Mouse (Mus musculus) layer of hippocampus, adult 9-10 months (tissue): ENCODE measurements around the gene Cd28.

ENCODE experiments used
- DNase-seq: peaks from one replicate; pipeline ENCODE4 v3.0.0; 2022; ENCODE audit warnings: low spot score

The Cd28 gene

GRCm38 (mm10) chr1:60750201-60750765, 33.7 kb downstream of the Cd28 start:
- DNase-seq: no peak

- DNase-seq: no peak
Observed at GRCm38 (mm10) chr1:60751011-60751410, 34.4 kb downstream of the Cd28 start.

DNA sequence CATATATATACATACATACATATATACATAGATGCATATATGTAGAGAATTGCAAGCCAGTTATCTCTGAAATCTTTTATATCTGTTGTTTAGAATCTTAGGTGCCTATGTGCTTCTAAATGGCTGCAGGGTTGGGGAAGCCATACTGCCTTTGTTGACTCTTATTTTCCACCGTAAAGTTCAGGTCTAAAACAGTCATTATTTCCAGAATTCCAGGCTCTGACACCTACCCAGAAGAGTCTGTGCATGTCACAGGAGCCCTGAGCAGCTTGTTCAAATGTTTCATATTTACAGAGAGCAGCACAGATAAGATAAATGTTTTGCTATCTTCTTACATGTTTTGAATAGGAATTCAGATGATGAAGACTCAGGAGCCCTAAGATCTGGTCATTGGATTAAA, 36.4 kb downstream of the Cd28 start:
- no peak for DNase-seq

DNA sequence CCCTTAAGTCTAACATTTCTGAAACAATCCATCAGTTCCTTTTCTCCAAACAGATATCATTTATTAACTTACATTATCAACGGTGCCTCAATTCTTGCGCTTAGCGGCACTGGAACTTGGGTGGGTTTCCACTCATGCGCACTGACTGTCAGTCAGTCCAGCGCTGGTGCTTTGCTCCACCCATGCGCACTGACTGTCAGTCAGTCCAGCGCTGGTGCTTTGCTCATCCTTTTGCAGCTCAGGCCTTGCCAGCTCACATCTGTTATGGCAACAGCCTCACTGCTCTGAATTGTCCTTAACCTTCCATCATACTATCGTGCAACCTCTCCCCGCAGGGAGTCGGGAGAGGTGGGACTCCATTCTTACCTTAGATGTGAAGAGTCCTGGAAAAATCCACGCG, 37.4 kb downstream of the Cd28 start:
- no peak for DNase-seq

GRCm38 (mm10) chr1:60755391-60756243, 39.0 kb downstream of the Cd28 start:
- DNase-seq: no peak

DNA sequence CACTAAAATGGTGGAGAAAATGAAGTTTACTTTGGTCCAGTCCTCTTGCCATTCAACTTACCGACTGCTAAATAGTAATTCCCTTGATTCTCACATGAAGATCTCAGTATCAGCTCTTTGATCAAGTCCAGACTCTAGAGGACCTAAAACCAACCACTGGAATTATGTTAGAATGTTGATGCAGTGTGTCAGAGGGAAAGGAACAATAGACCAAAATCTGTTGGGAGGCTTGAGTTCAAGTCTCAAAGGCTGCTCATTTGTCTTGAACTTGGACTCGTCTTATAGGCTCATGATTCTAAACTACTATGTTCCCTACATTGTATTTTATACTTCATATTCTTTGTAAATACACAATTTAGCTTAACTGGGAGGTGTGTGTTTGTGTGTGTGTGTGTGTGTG, 41.0 kb downstream of the Cd28 start:
- DNase-seq: no peak

DNA sequence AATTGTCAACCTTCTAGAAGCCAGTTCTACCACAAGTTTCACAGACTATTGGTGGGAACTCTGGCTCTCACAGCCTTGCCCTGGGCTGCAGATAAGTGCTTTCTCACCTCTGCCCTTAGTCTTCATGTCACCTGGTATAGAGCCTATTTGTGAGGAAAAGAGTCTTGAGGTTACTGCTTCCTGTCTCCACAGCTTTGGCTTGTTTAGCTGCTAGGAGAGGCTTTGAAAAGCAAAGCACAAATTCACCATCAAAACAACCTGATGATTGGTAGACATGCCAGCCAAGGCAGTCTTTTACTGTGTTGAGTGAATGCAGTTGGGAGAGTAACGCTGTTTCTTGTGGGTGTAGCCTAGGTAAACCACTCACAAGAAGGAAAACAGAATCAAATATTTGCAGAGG, 41.6 kb downstream of the Cd28 start:
- no peak for DNase-seq

- DNase-seq: no peak
Observed at GRCm38 (mm10) chr1:60759563-60760335, 43.1 kb downstream of the Cd28 start.

- DNase-seq: no peak
Observed at GRCm38 (mm10) chr1:60760475-60760874, 43.9 kb downstream of the Cd28 start.

GRCm38 (mm10) chr1:60761528-60762171, 45.0 kb downstream of the Cd28 start:
- no peak for DNase-seq

- no peak for DNase-seq
Observed at GRCm38 (mm10) chr1:60762451-60762850, 45.9 kb downstream of the Cd28 start.

DNA sequence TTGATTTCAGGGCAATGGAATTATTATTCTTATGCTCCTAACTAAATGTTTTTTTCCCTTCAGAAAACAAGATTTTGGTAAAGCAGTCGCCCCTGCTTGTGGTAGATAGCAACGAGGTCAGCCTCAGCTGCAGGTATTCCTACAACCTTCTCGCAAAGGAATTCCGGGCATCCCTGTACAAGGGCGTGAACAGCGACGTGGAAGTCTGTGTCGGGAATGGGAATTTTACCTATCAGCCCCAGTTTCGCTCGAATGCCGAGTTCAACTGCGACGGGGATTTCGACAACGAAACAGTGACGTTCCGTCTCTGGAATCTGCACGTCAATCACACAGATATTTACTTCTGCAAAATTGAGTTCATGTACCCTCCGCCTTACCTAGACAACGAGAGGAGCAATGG, 46.3 kb downstream of the Cd28 start:
- DNase-seq: no peak

DNA sequence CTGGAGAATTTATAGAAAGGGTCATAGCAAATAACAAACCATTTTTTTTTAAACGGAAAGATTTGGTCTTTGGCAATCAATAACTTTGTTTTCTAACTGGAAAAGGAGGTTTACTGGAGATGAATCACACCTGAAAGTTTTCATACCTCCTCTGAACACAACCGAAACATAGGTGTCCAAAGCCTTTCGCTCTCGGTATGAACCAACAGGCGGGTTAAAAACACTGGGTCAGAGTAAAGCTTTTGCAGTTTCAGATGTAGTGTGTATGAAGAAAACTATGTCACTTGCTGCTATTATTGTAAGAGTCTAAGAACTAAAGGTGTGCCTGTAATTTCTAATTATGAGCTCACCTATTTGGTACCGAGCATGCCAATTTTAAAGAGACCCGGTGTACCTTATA, 55.2 kb downstream of the Cd28 start:
- no peak for DNase-seq

DNA sequence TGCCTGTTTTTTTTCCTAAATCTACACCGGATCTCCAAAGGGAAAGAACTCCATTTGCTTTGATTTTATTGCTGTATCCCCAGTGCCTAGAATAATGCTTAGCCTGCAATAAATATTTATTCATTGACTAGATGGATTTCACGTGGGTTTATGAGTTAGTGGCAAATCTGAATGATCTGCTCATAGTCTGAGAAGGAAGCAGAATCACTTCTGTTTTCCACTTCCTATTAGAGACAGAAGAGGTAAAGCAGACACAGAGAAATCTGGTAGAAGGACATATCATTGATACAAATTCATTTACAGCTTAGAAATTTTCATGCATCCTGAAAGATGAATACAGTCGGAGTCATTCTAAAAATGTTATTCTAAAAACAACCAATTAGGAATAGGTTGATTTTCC, 56.6 kb downstream of the Cd28 start:
- DNase-seq: no peak

DNA sequence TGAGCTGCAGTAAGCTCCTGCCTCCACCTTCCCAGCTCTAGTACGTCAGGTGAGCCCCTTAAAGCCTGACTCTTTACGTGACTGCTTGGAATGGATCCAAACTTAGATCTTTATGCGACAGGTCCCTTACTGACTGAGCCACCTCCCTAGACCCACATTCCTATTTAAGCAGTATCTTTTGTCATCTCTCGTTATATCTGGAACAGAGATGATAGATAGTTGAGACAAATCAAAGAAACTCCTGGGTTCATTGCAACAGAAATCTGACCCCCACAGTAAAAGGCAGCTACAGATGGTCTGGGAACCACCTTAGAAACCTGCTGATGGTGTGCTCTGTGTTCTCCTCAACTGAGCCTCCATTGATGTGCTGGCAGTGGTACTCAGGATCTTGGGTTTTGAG, 59.6 kb downstream of the Cd28 start:
- no peak for DNase-seq

- no peak for DNase-seq
Observed at GRCm38 (mm10) chr1:60776906-60777305, 60.3 kb downstream of the Cd28 start.

- no peak for DNase-seq
Observed at GRCm38 (mm10) chr1:60778465-60779115, 62.0 kb downstream of the Cd28 start.

DNA sequence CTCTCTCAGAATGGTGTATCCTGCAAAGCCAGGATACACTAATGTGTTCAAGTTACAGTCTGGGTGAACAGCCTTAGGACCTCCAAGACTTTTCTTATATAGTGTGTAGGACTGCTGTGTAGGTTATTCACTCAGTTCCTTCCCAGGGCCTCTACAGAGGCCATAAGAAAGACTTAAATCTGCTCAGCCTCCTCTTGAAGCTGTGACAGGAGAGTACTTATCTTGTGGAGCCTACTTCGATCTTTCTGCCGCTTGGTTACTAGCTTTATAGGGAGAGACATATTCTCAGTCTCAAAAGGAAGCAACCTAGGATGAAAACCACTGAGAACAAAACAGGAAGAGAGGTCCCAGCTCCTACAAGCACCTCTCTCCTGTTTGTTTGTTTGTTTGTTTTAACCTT, 62.6 kb downstream of the Cd28 start:
- DNase-seq: no peak

GRCm38 (mm10) chr1:60781666-60782065, 65.1 kb downstream of the Cd28 start:
- DNase-seq: no peak

- DNase-seq: no peak
Observed at GRCm38 (mm10) chr1:60793717-60794116, 77.1 kb downstream of the Cd28 start.

DNA sequence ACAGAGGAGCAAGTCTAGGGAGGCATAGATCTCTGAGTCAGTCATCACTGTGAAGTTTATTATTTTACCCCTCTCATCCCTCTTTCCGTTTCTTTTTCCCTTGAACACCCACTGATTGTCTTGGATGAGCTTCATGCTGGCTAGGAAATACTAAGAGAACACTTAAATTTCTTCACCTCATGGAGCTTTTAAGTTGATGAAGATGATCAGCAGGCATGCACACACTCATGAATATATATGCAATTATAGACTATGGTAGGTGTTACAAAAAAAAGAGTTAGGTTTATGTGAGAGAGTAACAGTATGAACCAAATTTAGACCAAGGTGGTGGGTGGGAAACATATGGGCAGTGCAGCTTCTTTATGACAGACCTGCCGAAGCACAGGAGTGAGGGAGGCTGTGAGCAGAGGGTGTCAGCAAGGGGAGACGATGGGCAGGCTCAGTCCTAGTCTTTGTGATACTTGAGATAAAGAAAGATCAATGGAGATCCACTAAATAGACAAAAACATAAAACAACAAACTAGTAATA, 79.1 kb downstream of the Cd28 start:
- DNase-seq: no peak
